Mouse (Mus musculus): ENCODE data around the gene Zfand3. TPM values are rescaled to one million over a fixed set of nuclear protein-coding genes. Genes with fewer than 3 reads are reported as not detected.

The Zfand3 gene
- total and polyA plus RNA-seq, 3 experiments = 23.2 to 44.0 (median 23.5) TPM

GRCm38 (mm10) chr17:30154144-30154543 lies 149.6 kb downstream of the Zfand3 start:
- TF ChIP-seq MAX (IDR thresholded peaks at IDR 0.05; ENCODE audit: low read length) (no peak), ZC3H11A (IDR thresholded peaks at IDR 0.05; ENCODE audit: low read depth, low read length) (no peak), CHD1 (IDR thresholded peaks at IDR 0.05; ENCODE audit: low read depth, low read length) (no peak), MEF2A (IDR thresholded peaks at IDR 0.05; ENCODE audit: borderline replicate concordance, low read depth, low read length) (no peak), NELFE (IDR thresholded peaks at IDR 0.05; ENCODE audit: low read depth, low read length) (no peak), POLR2AphosphoS2 (IDR thresholded peaks at IDR 0.05; ENCODE audit: low read depth, low read length) (no peak), ETS1 (conservative IDR thresholded peaks at IDR 0.05; ENCODE audit: low read depth, low read length) (no peak), RAD21 (IDR thresholded peaks at IDR 0.05; ENCODE audit: low read depth, low read length) (no peak), JUND (conservative IDR thresholded peaks at IDR 0.05; ENCODE audit: low read depth, low read length) (no peak), SMC3 (IDR thresholded peaks at IDR 0.05; ENCODE audit: low read depth, low read length) (no peak)
- H3K27me3 ChIP-seq (replicated peaks) = no peaks in the 10 kb centered on the region
- H3K9me3 ChIP-seq (replicated peaks; ENCODE audit: low read length) = no peaks in the 10 kb centered on the region
- H3K4me2 ChIP-seq (ENCODE audit: insufficient read depth, low read depth, poor library complexity, severe bottlenecking) = no peak overlapping the region
- H3K9ac ChIP-seq (ENCODE audit: insufficient read depth, low read depth) = no peak overlapping the region
- peaks cover 0 to 8% of the 10 kb centered on the region in 2 experiments; a peak in 2 of 4 replicates for H3K4me1 ChIP-seq (ENCODE audit: control insufficient read depth in 1 of 2, insufficient read depth in 2 of 2)
- H3K36me3 ChIP-seq (replicated peaks in 1 of 2; ENCODE audit: control insufficient read depth in 1 of 2, insufficient read depth in 1 of 2, low read length in 1 of 2) = peaks cover 2 to 60% of the 10 kb centered on the region in 2 experiments
- no peak overlapping the region for H3K4me3 ChIP-seq (replicated peaks in 1 of 3; ENCODE audit: low read depth in 2 of 3, low read length in 2 of 3, poor library complexity in 1 of 3)
- dilution Hi-C loops (cut with MboI; ENCODE audit: extremely low pct_ligation_motif_present, extremely low pct_unique_long_range_greater_than_20kb, low sequenced_read_pairs) = no loop called here
- in situ Hi-C loops (cut with MboI; ENCODE audit: low pct_ligation_motif_present, low pct_unique_long_range_greater_than_20kb, low sequenced_read_pairs) = no loop called here
- H3K27ac ChIP-seq (ENCODE audit: insufficient read depth, low read depth) = no peak overlapping the region
- peak; percentile 12 for DNase-seq (ENCODE audit: extremely low read depth)
- no peaks in the 10 kb centered on the region; the same call in 1 of the 2 replicates for H3K79me2 ChIP-seq (replicated peaks; ENCODE audit: control insufficient read depth, extremely low read depth, insufficient read depth, poor library complexity, severe bottlenecking)

- Histone ChIP-seq H3K36me3 (replicated peaks in 1 of 2; ENCODE audit: control insufficient read depth in 1 of 2, insufficient read depth in 1 of 2, low read length in 1 of 2) (peaks cover 2 to 58% of the 10 kb centered on the region in 2 experiments), H3K27me3 (replicated peaks) (no peaks in the 10 kb centered on the region), H3K9ac (ENCODE audit: insufficient read depth, low read depth) (no peak overlapping the region), H3K79me2 (replicated peaks; ENCODE audit: control insufficient read depth, extremely low read depth, insufficient read depth, poor library complexity, severe bottlenecking) (no peaks in the 10 kb centered on the region; the same call in 1 of the 2 replicates), H3K4me1 (ENCODE audit: control insufficient read depth in 1 of 2, insufficient read depth in 2 of 2) (peaks cover 0 to 8% of the 10 kb centered on the region in 2 experiments; a peak in 2 of 4 replicates), H3K4me2 (ENCODE audit: insufficient read depth, low read depth, poor library complexity, severe bottlenecking) (no peak overlapping the region), H3K27ac (ENCODE audit: insufficient read depth, low read depth) (no peak overlapping the region), H3K4me3 (replicated peaks in 1 of 3; ENCODE audit: low read depth in 2 of 3, low read length in 2 of 3, poor library complexity in 1 of 3) (no peak overlapping the region), H3K9me3 (replicated peaks; ENCODE audit: low read length) (no peaks in the 10 kb centered on the region)
- dilution Hi-C loops (cut with MboI; ENCODE audit: extremely low pct_ligation_motif_present, extremely low pct_unique_long_range_greater_than_20kb, low sequenced_read_pairs) = no loop called here
- in situ Hi-C loops (cut with MboI; ENCODE audit: low pct_ligation_motif_present, low pct_unique_long_range_greater_than_20kb, low sequenced_read_pairs) = no loop called here
- DNase-seq (ENCODE audit: extremely low read depth) = no peak
- TF ChIP-seq PAX5 (IDR thresholded peaks at IDR 0.05; ENCODE audit: low read length) = no peak
- TF ChIP-seq MYC (IDR thresholded peaks at IDR 0.05; ENCODE audit: low read depth, low read length) = no peak
- TF ChIP-seq BHLHE40 (IDR thresholded peaks at IDR 0.05; ENCODE audit: low read depth, low read length) = no peak
- TF ChIP-seq RCOR1 (conservative IDR thresholded peaks at IDR 0.05; ENCODE audit: low read depth, low read length) = no peak
- TF ChIP-seq MAZ (IDR thresholded peaks at IDR 0.05; ENCODE audit: low read depth, low read length) = no peak
- no peak for TF ChIP-seq JUND (conservative IDR thresholded peaks at IDR 0.05; ENCODE audit: low read depth, low read length)
- TF ChIP-seq ZC3H11A (IDR thresholded peaks at IDR 0.05; ENCODE audit: low read depth, low read length) = no peak
- TF ChIP-seq MXI1 (IDR thresholded peaks at IDR 0.05; ENCODE audit: low read depth, low read length) = no peak
- TF ChIP-seq KAT2A (IDR thresholded peaks at IDR 0.05; ENCODE audit: insufficient replicate concordance, low read length) = no peak
- TF ChIP-seq EP300 (IDR thresholded peaks at IDR 0.05; ENCODE audit: low read length) = no peak
- no peak for TF ChIP-seq MAFK (IDR thresholded peaks at IDR 0.05; ENCODE audit: insufficient replicate concordance, low read length)
- no peak for TF ChIP-seq CHD2 (IDR thresholded peaks at IDR 0.05; ENCODE audit: low read length)
- no peak for TF ChIP-seq POLR2A (IDR thresholded peaks at IDR 0.05; ENCODE audit: low read depth, low read length)
- no peak for TF ChIP-seq CHD1 (IDR thresholded peaks at IDR 0.05; ENCODE audit: low read depth, low read length)
- no peak for TF ChIP-seq ZKSCAN1 (IDR thresholded peaks at IDR 0.05; ENCODE audit: borderline replicate concordance, low read depth, low read length)
- TF ChIP-seq NELFE (IDR thresholded peaks at IDR 0.05; ENCODE audit: low read depth, low read length) = no peak
- no peak for TF ChIP-seq CTCF (conservative IDR thresholded peaks at IDR 0.05 in 1 of 2, IDR thresholded peaks at IDR 0.05 in 1 of 2; ENCODE audit: low read depth in 2 of 2, low read length in 2 of 2)
- no peak for TF ChIP-seq E2F4 (IDR thresholded peaks at IDR 0.05; ENCODE audit: insufficient replicate concordance, low read depth, low read length)
These were observed 150.3 kb downstream of the Zfand3 start for GRCm38 (mm10) chr17:30154861-30155260.
